Mouse (Mus musculus) forebrain, embryonic 12.5 days (tissue): Measurements from ENCODE around the gene Zfp871. TPM values are rescaled to one million over a fixed set of nuclear protein-coding genes. Genes with fewer than 3 reads are reported as not detected.
"Not testable (repeated sequence)": the region's sequence is repeated elsewhere in the genome, so short reads cannot be mapped to it uniquely, and the experiment has no call there.

Experiments
- ATAC-seq: fragments of 200-750 bp; cut with Nextera tagmentation; 2 replicates; pipeline ENCODE4 v1.8.0; 2017; ENCODE audit warnings: moderate TSS enrichment; ENCODE audit not compliant: low FRiP score
- H3K27ac ChIP-seq: fragments of 300-500 bp; sonication (generic); 2 replicates; pipeline ENCODE4 v1.5.1; 2016; ENCODE audit warnings: mild to moderate bottlenecking
- H3K27me3 ChIP-seq: fragments of 300-500 bp; sonication (generic); 2 replicates; pipeline ENCODE4 v1.6.1; 2016; ENCODE audit warnings: mild to moderate bottlenecking
- H3K36me3 ChIP-seq: fragments of 300-500 bp; sonication (generic); replicated peaks from 2 replicates; pipeline ENCODE4 v1.6.1; 2016; ENCODE audit warnings: mild to moderate bottlenecking
- H3K4me1 ChIP-seq: fragments of 300-500 bp; sonication (generic); 2 replicates; pipeline ENCODE4 v1.6.1; 2016
- H3K4me2 ChIP-seq: fragments of 300-500 bp; sonication (generic); 2 replicates; pipeline ENCODE4 v1.6.1; 2016; ENCODE audit warnings: mild to moderate bottlenecking, moderate library complexity
- H3K4me3 ChIP-seq: fragments of 300-500 bp; sonication (generic); replicated peaks from 2 replicates; pipeline ENCODE4 v1.5.1; 2016; ENCODE audit warnings: mild to moderate bottlenecking
- H3K9ac ChIP-seq: fragments of 300-500 bp; sonication (generic); 2 replicates; pipeline ENCODE4 v1.6.1; 2016; ENCODE audit warnings: mild to moderate bottlenecking
- H3K9me3 ChIP-seq: fragments of 300-500 bp; sonication (generic); 2 replicates; pipeline ENCODE4 v1.6.1; 2016
- WGBS: fragments of 180-500 bp; shearing (Covaris S2); methylation state at CpG from one replicate; pipeline ENCODE4 v1.1.7; 2016; 5-methylcytosine and 5-hydroxymethylcytosine counted together
- polyA plus RNA-seq: library from polyadenylated mRNA; unstranded; fragments of >200 nt; fragmentation: Nextera tagmentation; extraction: Ambion mirVana; gene quantifications from 2 replicates; pipeline ENCODE4 v1.2.1, GENCODE M21; 2016

Gene Zfp871
- polyA plus RNA-seq, 1 experiment from 2014 or later = 56.3 TPM

- Histone ChIP-seq H3K4me1 (no peaks in the 10 kb centered on the region), H3K9me3 (peaks cover 7% of the 10 kb centered on the region; the same call in 1 of the 2 replicates), H3K27ac (no peak overlapping the region), H3K27me3 (no peaks in the 10 kb centered on the region; the same call in 1 of the 2 replicates), H3K36me3 (no peaks in the 10 kb centered on the region), H3K4me3 (no peak overlapping the region), H3K4me2 (no peak overlapping the region), H3K9ac (no peak overlapping the region)
- 67% methylated on average over 7 of the region's 7 CpGs for WGBS
- ATAC-seq = no peak
These were observed 65.3 kb downstream of the Zfp871 start for GRCm38 (mm10) chr17:32722771-32723170.

- ATAC-seq = not testable (repeated sequence)
These were observed 65.9 kb downstream of the Zfp871 start for GRCm38 (mm10) chr17:32722151-32722550.

More at GRCm38 (mm10) chr17:32722151-32722550, 65.9 kb downstream of the Zfp871 start:
- WGBS = 77% methylated on average over 1 of the region's 1 CpGs
- not testable (repeated sequence) for H3K4me1 ChIP-seq, H3K4me3 ChIP-seq, H3K27me3 ChIP-seq, H3K9ac ChIP-seq, H3K27ac ChIP-seq, H3K9me3 ChIP-seq, H3K36me3 ChIP-seq, H3K4me2 ChIP-seq

Other genes starting within 250 kb of the Zfp871 start
- not detected in 2 replicates for gene Cyp4f37, start 167.0 kb downstream of the Zfp871 start, polyA plus RNA-seq
- gene Cyp4f40, start 129.4 kb downstream of the Zfp871 start, polyA plus RNA-seq = not detected in 2 replicates
- 0.91 and 1.5 TPM in 2 replicates for gene Cyp4f15, start 102.7 kb downstream of the Zfp871 start, polyA plus RNA-seq
- 32.2 and 34.2 TPM in 2 replicates for gene Zfp811, start 21.6 kb upstream of the Zfp871 start, polyA plus RNA-seq
- 17.9 and 18.3 TPM in 2 replicates for gene Zfp799, start 42.0 kb upstream of the Zfp871 start, polyA plus RNA-seq
- gene Zfp870, start 103.4 kb upstream of the Zfp871 start, polyA plus RNA-seq = 7.7 and 10.3 TPM in 2 replicates
- gene Cyp4f14, start 129.1 kb upstream of the Zfp871 start, polyA plus RNA-seq = not detected in 2 replicates
- 4.3 and 7.0 TPM in 2 replicates for gene Cyp4f13, start 159.1 kb upstream of the Zfp871 start, polyA plus RNA-seq
- 11.2 and 11.3 TPM in 2 replicates for gene Zfp472, start 177.5 kb upstream of the Zfp871 start, polyA plus RNA-seq
- gene Zfp952, start 204.8 kb upstream of the Zfp871 start, polyA plus RNA-seq = 16.6 and 18.2 TPM in 2 replicates
- gene Zfp763, start 245.1 kb upstream of the Zfp871 start, polyA plus RNA-seq = 21.7 and 23.6 TPM in 2 replicates